Mouse (Mus musculus): ENCODE measurements around the gene Zfp53.

Gene Zfp53

DNA sequence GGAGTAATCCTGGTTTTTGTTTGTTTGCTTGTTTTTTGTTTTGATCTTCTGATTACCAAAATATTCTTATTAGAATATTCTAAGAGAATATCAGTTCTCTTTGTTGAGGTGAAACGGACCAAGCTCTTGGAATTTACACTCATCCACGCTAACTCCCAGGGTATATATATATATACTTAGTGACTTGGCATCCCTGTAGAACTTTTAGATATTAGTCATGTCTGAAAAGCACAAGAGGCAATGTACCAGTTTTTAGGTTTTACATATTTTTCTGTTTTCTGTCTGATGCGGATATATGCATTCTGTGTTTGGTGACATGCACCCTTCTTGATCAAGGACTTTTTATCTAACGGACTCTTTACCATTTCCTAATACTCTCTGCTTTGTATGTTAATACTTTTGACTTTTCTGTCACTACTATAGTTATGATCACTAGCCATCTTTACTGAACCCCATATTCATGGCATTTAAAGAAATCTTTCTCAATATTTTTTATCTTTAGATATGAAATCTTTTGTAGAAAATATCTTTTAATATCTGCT lies 28.4 kb downstream of the Zfp53 start:
- in situ Hi-C loops (cut with MboI; ENCODE audit: low sequenced_read_pairs), result loop anchor here (10.0 kb wide), 1 partner anchor 92 kb away; the partner anchor contains the start of gene Zfp54

DNA sequence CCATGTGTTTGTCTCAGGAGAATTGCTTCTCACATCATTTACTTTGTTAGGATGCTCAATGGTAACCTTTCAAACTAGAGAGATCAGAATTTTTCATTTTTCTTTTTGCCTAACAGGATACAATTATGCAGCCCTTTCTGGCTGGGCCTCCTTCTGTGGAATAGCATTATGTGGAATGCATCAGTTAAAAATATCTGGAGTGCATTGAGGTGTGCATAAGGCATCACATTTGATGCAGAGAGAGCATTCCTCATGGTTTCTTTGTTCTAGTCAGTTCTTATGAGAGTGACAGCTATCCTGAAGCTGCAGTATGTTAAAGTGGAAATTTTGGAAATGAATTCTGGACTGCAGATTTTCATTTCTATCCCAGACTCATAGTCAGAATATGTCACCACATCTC lies 37.5 kb downstream of the Zfp53 start:
- in situ Hi-C loops (cut with MboI; ENCODE audit: low sequenced_read_pairs), result no loop called here

DNA sequence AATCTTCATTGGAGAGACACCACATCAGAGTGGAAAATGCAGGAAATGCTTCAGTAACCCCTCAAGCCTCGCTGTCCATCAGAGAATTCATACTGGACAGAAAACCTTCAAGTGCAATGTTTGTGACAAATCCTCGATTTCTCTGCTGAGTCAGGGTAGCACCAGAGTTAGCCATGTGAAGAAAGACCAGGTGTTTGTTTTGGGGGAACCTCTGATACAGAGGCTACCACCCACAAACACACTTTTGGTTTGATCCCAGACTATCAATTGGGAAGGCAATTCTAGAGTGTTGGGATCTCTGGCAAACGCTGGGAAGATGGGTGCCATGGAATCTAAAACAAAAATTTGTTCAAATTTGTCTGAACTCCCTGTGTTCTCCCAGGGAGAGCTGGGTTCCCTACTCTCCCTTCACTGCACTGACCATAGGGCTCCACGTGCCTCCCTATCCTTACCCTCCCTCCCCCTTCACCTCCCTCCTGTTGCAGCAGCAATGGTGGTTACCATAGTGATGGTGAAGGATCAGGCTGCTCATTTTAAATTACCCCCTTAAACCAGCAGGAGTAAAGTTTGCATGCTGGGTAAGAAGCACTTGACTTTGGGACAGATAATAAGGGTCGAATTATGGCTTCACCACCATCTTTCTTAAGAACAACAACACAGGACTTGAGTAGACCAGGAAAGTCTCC lies 42.0 kb downstream of the Zfp53 start:
- in situ Hi-C loops (cut with MboI; ENCODE audit: low sequenced_read_pairs), result no loop called here

DNA sequence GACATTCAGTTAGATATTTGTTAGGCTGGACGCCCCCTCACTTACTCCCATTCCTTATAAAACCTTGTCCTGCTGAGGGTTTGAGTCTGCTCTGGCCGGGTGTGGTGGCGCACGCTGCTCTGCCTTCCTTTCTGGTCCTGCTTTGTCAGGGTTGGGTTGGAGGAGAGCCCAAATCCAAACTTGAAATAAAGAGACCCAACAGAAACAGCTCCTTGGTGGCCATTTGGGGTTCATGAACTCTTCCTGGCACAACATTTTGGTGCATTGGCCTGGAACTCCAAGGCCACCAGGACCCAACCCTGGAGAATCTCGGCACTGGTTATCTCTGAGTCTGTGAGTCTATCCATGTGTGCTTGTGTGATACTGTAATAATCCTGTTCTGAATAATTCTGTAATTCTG lies 42.8 kb downstream of the Zfp53 start:
- in situ Hi-C loops (cut with MboI; ENCODE audit: low sequenced_read_pairs), result no loop called here

DNA sequence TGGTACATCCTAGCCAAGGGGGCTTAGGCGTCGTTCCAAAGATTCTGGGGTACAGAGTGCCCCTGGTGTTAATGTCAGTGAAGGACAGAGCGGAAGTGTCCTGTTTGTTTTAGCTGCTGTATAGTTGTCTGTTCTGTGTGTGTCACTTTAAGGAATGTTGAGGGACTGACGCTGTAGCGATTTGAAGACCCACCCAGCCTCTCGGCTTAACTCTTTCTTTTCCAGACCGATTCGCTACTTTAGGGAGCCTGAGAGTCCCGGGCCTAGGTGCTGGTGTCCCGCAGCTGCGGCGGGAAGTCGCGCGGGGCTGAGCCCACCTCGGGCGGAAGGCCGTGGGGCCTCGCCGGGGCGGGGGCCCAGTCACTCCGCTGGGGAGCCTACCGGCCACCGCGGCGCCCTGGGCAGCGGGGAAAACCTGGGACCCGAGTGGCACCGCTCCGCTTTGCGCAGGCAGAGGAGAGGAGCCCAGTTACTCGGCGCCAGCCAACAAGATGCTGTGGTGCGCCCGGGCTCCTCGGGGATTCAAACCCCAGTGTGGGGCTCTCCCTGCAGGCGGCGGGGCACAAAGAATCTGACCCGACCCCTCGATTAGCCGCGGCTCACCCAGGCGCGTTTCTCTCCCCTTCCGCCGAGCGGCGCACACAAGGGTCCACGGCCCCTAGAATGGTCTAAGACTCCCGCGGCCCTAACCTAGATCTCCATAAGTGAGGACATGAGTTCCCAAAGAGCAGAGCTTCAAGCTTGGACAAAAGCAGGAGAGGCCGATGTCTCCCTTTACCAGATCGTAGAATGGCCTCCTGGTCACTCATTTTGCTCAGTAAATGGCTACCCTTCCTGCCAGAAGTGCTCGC lies 43.5 kb downstream of the Zfp53 start:
- in situ Hi-C loops (cut with MboI; ENCODE audit: low sequenced_read_pairs), result no loop called here

DNA sequence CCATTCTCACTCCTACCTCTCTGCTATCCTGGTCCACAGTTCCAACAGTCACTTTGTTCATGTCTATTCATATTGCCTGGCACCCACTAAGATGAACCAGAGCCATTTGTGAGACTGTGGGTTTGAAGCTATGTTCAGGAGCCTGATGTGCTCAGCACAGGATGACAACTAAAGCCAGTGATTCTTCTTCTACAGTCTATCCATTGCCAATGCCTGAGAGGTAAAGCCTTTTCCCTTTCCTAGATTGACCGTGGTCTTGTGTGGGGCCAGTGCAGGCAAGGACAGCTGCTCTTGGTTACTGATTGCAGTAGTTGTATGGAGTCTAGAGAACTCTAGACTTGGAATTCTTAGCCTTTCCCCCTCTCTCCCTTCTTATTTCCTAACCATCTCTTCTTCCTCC lies 45.2 kb downstream of the Zfp53 start:
- in situ Hi-C loops (cut with MboI; ENCODE audit: low sequenced_read_pairs), result no loop called here

DNA sequence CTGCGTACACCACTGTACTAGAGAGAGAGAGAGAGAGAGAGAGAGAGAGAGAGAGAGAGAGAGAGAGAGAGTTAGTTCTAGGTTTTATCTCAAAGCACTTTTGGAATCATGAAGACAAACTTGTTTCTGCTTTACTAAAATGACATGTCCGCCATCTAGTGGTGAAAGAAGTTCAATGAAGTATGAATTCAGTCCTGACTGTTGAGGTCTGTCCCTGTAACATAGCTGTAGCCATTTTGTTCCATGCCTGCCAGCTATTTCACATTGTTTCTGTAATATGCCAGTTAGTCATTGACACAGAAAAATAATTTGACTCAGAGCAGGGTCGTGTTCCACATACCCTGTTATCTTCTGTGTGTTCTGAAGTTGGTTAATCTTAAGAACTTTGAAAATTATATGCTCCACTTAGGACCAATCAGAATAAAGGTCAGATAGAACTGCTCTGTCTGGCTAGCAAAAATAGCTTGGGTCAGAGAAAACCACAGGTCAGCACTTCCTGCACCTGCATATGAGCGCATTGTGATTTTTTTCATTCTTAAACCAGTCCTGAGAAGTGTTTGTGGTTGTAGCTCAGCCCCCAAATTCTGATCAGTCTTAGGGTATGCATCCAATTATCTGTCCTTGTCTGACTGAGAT lies 45.8 kb downstream of the Zfp53 start:
- in situ Hi-C loops (cut with MboI; ENCODE audit: low sequenced_read_pairs), result no loop called here

DNA sequence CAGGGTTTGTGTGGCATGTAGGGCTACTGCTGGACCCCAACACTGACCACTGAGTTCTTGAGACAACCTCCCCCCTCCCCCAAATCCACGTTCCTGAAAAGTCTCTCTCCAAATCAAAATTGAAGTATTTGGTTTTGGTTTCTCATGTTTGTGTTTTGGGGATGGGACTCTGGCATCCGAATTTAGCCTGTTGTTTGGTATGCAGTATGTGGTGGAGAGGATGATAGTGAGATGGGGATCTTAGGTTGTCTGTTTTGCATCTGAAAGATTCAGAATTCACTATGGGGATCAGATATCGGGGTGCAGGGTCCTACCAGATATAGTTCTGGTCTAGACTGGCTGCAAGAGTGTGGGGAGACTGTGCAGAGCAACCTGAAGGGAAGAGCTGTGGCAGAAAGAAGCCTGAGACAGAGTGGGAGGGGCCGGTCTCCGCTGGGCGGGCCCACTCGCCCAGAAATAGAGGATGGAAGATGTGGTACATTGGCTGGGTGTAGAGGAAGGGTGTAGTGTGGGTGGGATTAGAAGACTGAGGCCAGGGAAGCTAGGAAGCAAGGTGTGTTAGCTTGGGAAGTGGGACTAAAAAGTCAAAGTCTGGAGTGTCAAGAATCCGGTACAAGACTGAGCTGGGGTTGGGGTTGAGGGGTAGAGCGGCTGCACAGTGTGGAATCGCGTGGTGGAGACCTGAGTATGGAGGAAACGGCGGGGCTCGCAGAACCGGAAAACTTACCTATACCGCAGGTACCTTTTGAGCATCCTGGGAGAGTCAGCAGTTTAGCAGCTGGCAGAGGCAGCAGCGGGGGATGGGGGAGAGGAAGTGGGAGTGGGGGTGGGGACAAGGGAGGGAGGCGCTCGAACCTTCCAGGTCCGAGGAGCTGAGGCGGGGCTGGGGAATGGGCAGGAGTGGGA lies 46.6 kb downstream of the Zfp53 start, which contains the start of gene Zfp52:
Gene Zfp52, plus strand, starts transcription at position 444 of the 906 bp plus-strand sequence.
- in situ Hi-C loops (cut with MboI; ENCODE audit: low sequenced_read_pairs), result no loop called here

DNA sequence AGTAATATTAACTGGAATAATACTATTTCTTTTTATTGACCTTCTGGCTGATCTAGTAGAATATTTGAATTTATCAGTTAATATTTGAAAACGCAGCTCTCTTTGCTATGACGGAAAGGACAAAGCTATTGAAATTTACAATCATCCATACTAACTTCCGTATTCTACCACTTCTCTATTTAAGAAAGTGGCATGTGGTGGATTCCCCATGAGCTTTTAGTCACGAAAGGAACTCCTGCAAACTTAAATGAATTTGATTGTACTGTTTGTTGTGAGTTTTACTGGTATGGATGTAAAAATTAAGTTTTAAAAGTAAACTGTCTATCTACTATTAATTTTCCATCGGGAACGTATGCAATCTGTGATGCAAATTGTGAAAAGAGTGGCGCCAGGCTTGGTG lies 47.3 kb downstream of the Zfp53 start:
- in situ Hi-C loops (cut with MboI; ENCODE audit: low sequenced_read_pairs), result no loop called here

DNA sequence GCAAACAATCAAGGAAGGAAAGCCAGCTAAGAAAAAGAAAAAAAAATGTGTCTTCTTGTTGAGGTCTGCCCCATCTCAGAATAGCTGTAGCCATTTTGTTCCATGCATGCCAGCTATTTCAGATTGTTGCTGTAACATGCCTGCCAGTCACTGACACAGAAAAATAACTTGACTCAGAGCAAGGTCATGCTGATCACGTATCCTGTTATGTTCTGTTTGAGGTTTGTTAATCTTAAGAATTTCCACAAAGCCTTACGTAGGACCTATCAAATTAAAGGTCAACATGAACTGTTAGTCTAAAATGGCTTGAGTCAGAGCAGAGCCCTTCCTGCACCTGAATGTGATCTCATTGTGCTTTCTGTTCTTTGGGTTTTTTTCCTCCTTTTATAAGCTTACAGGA lies 47.9 kb downstream of the Zfp53 start:
- in situ Hi-C loops (cut with MboI; ENCODE audit: low sequenced_read_pairs), result no loop called here

DNA sequence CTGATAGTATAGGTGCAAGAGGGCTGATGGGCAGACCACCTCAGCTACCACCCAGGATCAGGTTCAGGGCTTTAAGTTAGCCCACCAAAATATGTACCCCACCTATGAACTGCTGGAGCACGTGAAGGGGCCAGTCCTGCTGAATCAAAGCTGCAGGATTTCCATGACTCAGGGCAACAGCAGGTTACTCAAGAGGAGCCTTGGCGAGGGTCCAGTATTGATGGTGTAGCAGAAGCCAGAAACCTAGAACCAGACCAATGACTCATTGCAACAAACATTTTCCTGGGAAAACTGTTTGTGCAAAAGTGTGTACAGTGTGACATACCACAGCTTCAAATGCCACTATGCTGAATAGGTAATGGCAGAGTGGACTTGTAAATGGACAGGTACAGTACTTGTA lies 69.0 kb downstream of the Zfp53 start:
- in situ Hi-C loops (cut with MboI; ENCODE audit: low sequenced_read_pairs), result no loop called here
